Mouse (Mus musculus) thymus, postnatal 4 days (tissue): ENCODE data around the gene Tcte2.
"Not testable (repeated sequence)": the region's sequence is repeated elsewhere in the genome, so short reads cannot be mapped to it uniquely, and the experiment has no call there.

Source experiments
- DNase-seq: peaks from one replicate; pipeline ENCODE4 v3.0.0; 2021

Tcte2 gene

GRCm38 (mm10) chr17:13681686-13682085 is 79.9 kb downstream of the Tcte2 start:
- DNase-seq = no peak

- DNase-seq = no peak
Measured at GRCm38 (mm10) chr17:13681126-13681525, 80.5 kb downstream of the Tcte2 start.

GRCm38 (mm10) chr17:13680318-13680717 is 81.3 kb downstream of the Tcte2 start:
- DNase-seq = no peak

GRCm38 (mm10) chr17:13679725-13680124 is 81.9 kb downstream of the Tcte2 start:
- DNase-seq = no peak

- DNase-seq = no peak
Measured at GRCm38 (mm10) chr17:13677225-13678148, 84.1 kb downstream of the Tcte2 start.

GRCm38 (mm10) chr17:13676099-13676498 is 85.5 kb downstream of the Tcte2 start:
- not testable (repeated sequence) for DNase-seq

- no peak for DNase-seq
Measured at GRCm38 (mm10) chr17:13675630-13676029, 86.0 kb downstream of the Tcte2 start.

GRCm38 (mm10) chr17:13674695-13675306 is 86.8 kb downstream of the Tcte2 start:
- no peak for DNase-seq

- DNase-seq = no peak
Measured at GRCm38 (mm10) chr17:13671732-13672131, 89.9 kb downstream of the Tcte2 start.

GRCm38 (mm10) chr17:13670227-13670626 is 91.4 kb downstream of the Tcte2 start:
- DNase-seq = no peak

GRCm38 (mm10) chr17:13669206-13669605 is 92.4 kb downstream of the Tcte2 start:
- peak; percentile 28 for DNase-seq

- peak; percentile 69 for DNase-seq
Measured at GRCm38 (mm10) chr17:13668052-13669015, 93.3 kb downstream of the Tcte2 start.

GRCm38 (mm10) chr17:13667006-13667405 is 94.6 kb downstream of the Tcte2 start:
- no peak for DNase-seq

- DNase-seq = no peak
Measured at GRCm38 (mm10) chr17:13665731-13666130, 95.9 kb downstream of the Tcte2 start.

GRCm38 (mm10) chr17:13663386-13664166 is 98.0 kb downstream of the Tcte2 start:
- no peak for DNase-seq
